Mouse (Mus musculus): ENCODE data around the gene Olfr1121. TPM values are rescaled to one million over a fixed set of nuclear protein-coding genes. Genes with fewer than 3 reads are reported as not detected.
"Not testable (repeated sequence)": the region's sequence is repeated elsewhere in the genome, so short reads cannot be mapped to it uniquely, and the experiment has no call there.

Gene Olfr1121
- total RNA-seq (2021): not detected

DNA sequence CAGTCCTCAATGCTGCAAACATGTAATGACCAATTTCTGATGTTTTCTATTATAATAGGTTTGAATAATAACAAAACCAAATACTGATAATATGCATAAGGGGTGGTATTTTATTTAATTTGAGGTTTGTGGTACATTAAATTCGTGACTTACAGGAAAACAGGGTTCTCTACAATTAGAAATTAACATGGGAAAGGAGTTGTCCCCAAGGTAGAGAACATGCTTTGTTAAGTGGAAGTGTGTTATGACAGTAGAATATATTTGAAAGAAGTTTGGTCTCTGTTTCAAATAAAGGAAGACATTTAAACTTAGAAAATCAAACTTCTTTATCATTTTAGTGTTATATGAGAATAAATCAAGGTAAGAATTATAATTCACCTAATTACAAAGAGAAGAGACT is at the start of gene Olfr1121:
Olfr1121 (plus strand) TSS at position 301 of the 400 bp plus-strand sequence.
- DNase-seq: no peak
- intact Hi-C loops (cut with DNase I): no loop called here

DNA sequence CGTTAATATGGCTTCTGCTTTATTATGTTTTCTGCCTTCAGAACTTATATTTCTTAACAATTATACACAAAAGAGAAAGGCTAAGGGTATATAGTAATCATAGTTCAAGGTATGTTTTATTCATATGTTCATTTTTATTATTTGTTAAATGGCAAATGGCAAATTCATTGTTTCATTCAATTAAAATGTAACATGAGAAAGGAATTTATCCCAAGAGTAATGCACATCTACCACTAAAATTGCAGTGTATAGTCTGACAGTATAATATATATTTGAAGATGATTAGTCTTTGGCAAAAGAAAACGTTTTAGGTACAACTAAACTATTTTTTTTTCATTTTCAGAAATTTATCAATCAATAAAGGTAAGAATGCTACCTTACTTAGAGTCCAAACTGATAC is 15.2 kb upstream of the Olfr1121 start, which contains the start of gene Olfr1120:
Olfr1120 (plus strand) TSS at position 301 of the 400 bp plus-strand sequence.
- no peak for DNase-seq
- intact Hi-C loops (cut with DNase I): no loop called here

DNA sequence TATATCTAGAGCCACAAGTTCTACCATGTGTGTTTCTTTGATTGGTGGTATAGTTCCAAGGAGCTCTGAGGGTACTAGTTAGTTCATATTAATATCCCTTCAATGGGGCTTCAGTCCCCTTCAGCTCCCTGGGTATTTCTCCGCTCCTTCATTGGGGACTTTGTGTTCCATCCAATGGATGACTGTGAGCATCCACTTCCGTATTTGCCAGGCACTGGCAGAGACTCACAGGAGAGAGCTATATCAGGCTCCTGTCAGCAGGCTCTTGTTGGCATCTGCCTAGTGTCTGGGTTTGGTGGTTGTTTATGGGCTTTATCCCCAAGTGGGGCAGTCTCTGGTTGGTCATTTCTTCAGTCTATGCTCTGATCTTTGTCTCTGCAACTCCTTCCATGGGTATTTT is 9.6 kb upstream of the Olfr1121 start:
- intact Hi-C loops (cut with DNase I); DNase-seq: not testable (repeated sequence)

DNA sequence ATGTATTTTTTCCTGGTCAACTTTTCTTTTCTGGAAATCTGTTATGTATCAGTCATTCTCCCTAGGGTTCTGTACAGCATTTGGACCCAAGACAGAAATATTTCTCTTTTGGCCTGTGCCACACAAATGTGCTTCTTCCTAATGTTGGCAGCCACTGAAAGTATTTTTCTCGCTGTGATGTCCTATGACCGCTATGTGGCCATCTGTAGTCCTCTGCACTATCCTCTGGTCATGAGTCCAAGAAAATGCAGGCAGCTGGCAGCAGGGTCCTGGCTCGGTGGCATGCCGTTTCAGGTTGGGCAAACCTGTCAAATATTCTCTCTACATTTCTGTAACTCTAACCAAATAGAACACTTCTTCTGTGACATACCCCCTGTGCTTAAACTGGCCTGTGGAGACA is 2.0 kb downstream of the Olfr1121 start:
- DNase-seq: no peak
- intact Hi-C loops (cut with DNase I): no loop called here

DNA sequence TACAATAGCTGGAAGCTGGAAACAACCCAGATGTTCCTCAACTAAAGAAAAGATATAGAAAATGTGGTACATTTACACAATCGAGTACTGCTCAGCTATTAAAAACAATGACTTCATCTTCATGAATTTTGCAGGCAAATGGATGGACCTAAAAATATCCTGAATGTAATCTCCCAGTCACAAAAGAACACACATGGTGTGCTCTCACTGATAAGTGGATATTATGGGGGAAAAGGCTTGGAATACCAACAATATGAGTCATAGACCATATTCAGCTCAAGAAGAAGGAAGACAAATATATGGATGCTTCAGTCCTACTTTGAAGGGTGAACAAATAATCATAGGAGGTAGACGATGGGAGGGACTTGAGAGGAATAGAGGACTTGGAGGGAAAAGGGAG is 14.2 kb downstream of the Olfr1121 start:
- intact Hi-C loops (cut with DNase I): no loop called here
- DNase-seq: no peak

DNA sequence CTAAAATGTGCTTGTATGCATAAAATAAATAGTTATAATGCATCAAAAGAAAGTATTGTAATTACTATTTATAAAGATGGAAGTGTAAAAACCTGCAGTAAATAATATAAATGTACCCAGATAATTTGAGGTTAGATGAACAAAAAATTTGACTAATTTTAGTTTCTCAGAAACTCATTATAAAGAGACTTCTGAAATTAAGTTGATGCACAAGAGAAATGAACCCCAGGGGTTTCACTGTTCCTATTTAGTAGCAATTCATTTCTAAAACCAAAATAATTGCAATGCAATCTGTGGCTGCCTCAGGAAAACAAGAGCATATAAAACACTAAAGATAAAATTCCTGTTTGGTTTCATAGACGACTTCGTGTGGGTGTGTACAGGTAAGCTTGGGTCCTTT is 15.9 kb downstream of the Olfr1121 start, which contains the start of gene Olfr1122:
Olfr1122 (plus strand) TSS at position 301 of the 400 bp plus-strand sequence.
- intact Hi-C loops (cut with DNase I): no loop called here
- DNase-seq: no peak

DNA sequence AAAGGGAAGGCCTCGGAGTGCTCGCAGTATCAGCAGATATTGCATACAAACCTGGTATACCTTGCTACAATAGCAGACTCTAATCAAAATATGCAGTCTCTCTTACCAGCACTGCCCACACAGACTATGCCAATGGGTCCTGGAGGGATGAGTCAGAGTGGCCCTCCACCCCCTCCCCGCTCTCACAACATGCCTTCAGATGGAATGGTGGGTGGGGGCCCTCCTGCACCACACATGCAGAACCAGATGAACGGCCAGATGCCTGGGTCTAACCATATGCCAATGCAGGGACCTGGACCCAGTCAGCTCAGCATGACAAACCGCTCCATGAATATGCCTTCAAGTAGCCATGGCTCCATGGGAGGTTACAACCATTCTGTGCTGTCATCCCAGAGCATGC is 23.9 kb downstream of the Olfr1121 start:
- DNase-seq; intact Hi-C loops (cut with DNase I): not testable (repeated sequence)

DNA sequence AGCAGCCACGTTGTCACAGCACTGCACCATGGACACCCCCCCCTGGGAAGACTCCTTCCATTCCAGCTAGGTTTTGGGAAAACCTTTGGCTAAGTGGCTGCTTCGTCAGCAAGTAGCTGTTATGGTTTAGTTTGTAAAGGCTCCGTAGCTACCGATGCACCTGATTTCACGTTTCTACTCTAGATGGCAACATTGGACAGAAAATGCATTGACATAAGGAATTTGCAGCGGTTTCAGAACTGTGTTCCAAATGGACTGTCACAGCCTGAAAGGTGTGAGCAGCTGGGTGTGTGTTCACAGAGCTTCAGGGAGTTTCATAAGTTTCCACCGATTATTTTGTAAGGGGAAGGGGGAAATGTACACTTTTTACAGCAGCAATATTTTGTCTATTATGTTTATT is 25.0 kb downstream of the Olfr1121 start:
- intact Hi-C loops (cut with DNase I); DNase-seq: not testable (repeated sequence)

DNA sequence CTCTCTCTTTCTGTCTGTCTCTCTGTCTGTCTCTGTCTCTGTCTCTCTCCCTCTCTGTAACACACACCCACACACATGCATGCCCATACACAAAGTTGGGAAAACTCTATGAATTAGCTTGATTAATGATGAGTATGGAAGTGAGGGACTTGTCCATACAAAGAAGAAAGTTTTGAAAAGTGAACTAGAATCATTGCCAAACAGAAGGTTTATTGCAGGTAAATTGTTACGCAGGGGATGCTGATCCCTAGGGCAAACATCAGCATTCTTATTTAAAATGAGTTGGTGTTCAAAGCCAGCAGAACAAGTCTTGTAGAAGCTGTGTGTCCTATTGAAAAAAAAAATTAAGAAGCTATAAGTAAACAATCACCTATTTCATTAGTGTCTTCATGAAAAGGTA is 46.6 kb downstream of the Olfr1121 start, which contains the start of gene Olfr1123:
Olfr1123 (plus strand) TSS at position 301 of the 400 bp plus-strand sequence.
- no peak for DNase-seq
- intact Hi-C loops (cut with DNase I): no loop called here

Other genes with a start within 250 kb of the Olfr1121 start
- not detected for gene Olfr1110, start 229.6 kb upstream of the Olfr1121 start, total RNA-seq (2021)
- not detected for gene Olfr1111, start 217.3 kb upstream of the Olfr1121 start, total RNA-seq (2021)
- gene Olfr1112, start 182.1 kb upstream of the Olfr1121 start, total RNA-seq (2021): not detected
- not detected for gene Olfr1113, start 160.9 kb upstream of the Olfr1121 start, total RNA-seq (2021)
- gene Olfr1115, start 121.9 kb upstream of the Olfr1121 start, total RNA-seq (2021): not detected
- gene Olfr1116, start 102.4 kb upstream of the Olfr1121 start, total RNA-seq (2021): not detected
- gene Olfr1118, start 62.3 kb upstream of the Olfr1121 start, total RNA-seq (2021): not detected
- not detected for gene Olfr1120, start 15.1 kb upstream of the Olfr1121 start, total RNA-seq (2021)
- gene Olfr1122, start 16.0 kb downstream of the Olfr1121 start, total RNA-seq (2021): not detected
- not detected for gene Olfr1123, start 46.7 kb downstream of the Olfr1121 start, total RNA-seq (2021)
- not detected for gene Olfr1124, start 60.4 kb downstream of the Olfr1121 start, total RNA-seq (2021)
- gene Olfr1126, start 84.1 kb downstream of the Olfr1121 start, total RNA-seq (2021): not detected
- not detected for gene Pramel7, start 127.2 kb downstream of the Olfr1121 start, total RNA-seq (2021)
- gene Pramel6, start 136.7 kb downstream of the Olfr1121 start, total RNA-seq (2021): not detected
- gene Olfr153, start 161.9 kb downstream of the Olfr1121 start, total RNA-seq (2021): not detected
- gene Olfr1128, start 175.6 kb downstream of the Olfr1121 start, total RNA-seq (2021): not detected
- gene Olfr1129, start 204.0 kb downstream of the Olfr1121 start, total RNA-seq (2021): not detected
- gene Olfr1130, start 236.3 kb downstream of the Olfr1121 start, total RNA-seq (2021): not detected